Mouse (Mus musculus) liver, embryonic 14.5 days (tissue): ENCODE data around the gene Serpinb1b. TPM values are rescaled to one million over a fixed set of nuclear protein-coding genes. Genes with fewer than 3 reads are reported as not detected.

Experiments used
- ATAC-seq: fragments of 200-750 bp; cut with Nextera tagmentation; 2 replicates; pipeline ENCODE4 v1.8.0; 2017; ENCODE audit warnings: moderate number of reproducible peaks, mild to moderate bottlenecking, moderate library complexity; ENCODE audit not compliant: insufficient read depth
- DNase-seq, 3 experiments: peaks; one replicate each; pipeline ENCODE4 v3.0.0-alpha.2; 2012 to 2013; ENCODE audit warnings: low read depth in 3 of 3, low spot score in 3 of 3
- H3K27ac ChIP-seq: fragments of 300-500 bp; sonication (generic); 2 replicates; pipeline ENCODE4 v1.5.1; 2014; ENCODE audit warnings: moderate library complexity, mild to moderate bottlenecking, control low read depth, inconsistent platforms
- H3K27me3 ChIP-seq: fragments of 300-500 bp; sonication (generic); 2 replicates; pipeline ENCODE4 v1.6.1; 2014; ENCODE audit warnings: mild to moderate bottlenecking, low read length, moderate library complexity; ENCODE audit not compliant: control insufficient read depth, insufficient read depth
- H3K36me3 ChIP-seq: fragments of 300-500 bp; sonication (generic); replicated peaks from 2 replicates; pipeline ENCODE4 v1.6.1; 2014; ENCODE audit warnings: low read depth; ENCODE audit not compliant: control insufficient read depth, insufficient read depth
- H3K4me1 ChIP-seq, 2 experiments: fragments of 200-500 bp in 1 of 2; fragments of 300-500 bp in 1 of 2; sonication (generic) in 1 of 2; replicated peaks; 2 replicates each; pipeline ENCODE4 v1.6.1; 2012 to 2014; ENCODE audit warnings: antibody characterized with exemption in 1 of 2, inconsistent platforms in 1 of 2, low read length in 1 of 2; ENCODE audit not compliant: control insufficient read depth in 2 of 2, insufficient read depth in 2 of 2
- H3K4me2 ChIP-seq: fragments of 300-500 bp; sonication (generic); 2 replicates; pipeline ENCODE4 v1.6.1; 2014; ENCODE audit warnings: low read depth, mild to moderate bottlenecking, control low read depth, moderate library complexity
- H3K4me3 ChIP-seq, 2 experiments: fragments of 200-500 bp in 1 of 2; fragments of 300-500 bp in 1 of 2; sonication (generic) in 1 of 2; 2 replicates each; pipeline ENCODE4 v1.5.1; 2012 to 2014; ENCODE audit warnings: low read depth in 2 of 2, low read length in 2 of 2, mild to moderate bottlenecking in 2 of 2, control low read depth in 1 of 2, inconsistent platforms in 1 of 2, moderate library complexity in 1 of 2; ENCODE audit not compliant: insufficient read depth in 1 of 2
- H3K9ac ChIP-seq: fragments of 300-500 bp; sonication (generic); replicated peaks from 2 replicates; pipeline ENCODE4 v1.6.1; 2014; ENCODE audit warnings: mild to moderate bottlenecking, control low read depth, moderate library complexity
- H3K9me3 ChIP-seq: fragments of 300-500 bp; sonication (generic); 2 replicates; pipeline ENCODE4 v1.6.1; 2016; ENCODE audit warnings: low read length, mixed read lengths; ENCODE audit not compliant: control insufficient read depth
- CTCF ChIP-seq: IDR thresholded peaks from 2 replicates; pipeline ENCODE4 v1.5.1; 2016; ENCODE audit warnings: antibody characterized with exemption, low read depth, control low read depth
- EP300 ChIP-seq: IDR thresholded peaks from 2 replicates; pipeline ENCODE4 v1.6.1; 2016; ENCODE audit warnings: antibody characterized with exemption, low read depth
- WGBS: fragments of 180-500 bp; shearing (Covaris S2); extraction: QIAGEN DNeasy Blood & Tissue Kit; methylation state at CpG from one replicate; pipeline ENCODE4 v1.1.7; 2014; ENCODE audit not compliant: insufficient replicate concordance; 5-methylcytosine and 5-hydroxymethylcytosine counted together
- polyA plus RNA-seq, 2 experiments: library from polyadenylated mRNA; depleted of rRNA in 1 of 2; stranded (reverse) in 1 of 2; unstranded in 1 of 2; fragments of >200 nt; fragmentation: Nextera tagmentation in 1 of 2; extraction: Ambion mirVana in 1 of 2; gene quantifications; 2 replicates each; pipeline versions ENCODE4 v1.2.1 to v1.2.3; 2012 to 2014

The Serpinb1b gene
- polyA plus RNA-seq, 2 experiments = not detected

DNA sequence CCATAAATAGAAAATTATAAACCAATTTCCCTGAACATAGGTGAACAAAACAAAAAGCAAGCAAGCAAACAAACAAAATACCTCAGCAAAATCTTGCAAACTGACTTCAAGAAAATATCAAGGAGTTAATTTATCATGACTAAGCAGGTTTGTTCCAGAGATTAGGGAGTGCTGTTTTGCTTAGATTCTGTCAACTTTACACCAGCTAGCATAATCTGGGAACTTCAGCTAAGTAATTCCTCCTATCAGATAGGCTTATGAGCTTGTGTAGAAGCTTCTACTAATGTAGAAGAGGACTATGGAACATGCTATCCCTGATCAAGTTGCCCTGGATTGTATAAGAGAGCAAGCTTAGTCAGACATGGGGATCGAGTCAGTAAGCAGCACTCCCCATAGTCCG lies 31.1 kb upstream of the Serpinb1b start:
- peak; percentile 4 to 31 (median 13) for DNase-seq
- no peaks in the 10 kb centered on the region for H3K27me3 ChIP-seq
- H3K4me2 ChIP-seq = no peak overlapping the region
- no peak overlapping the region for H3K9ac ChIP-seq
- peak; percentile 53 for TF ChIP-seq EP300
- no peak for TF ChIP-seq CTCF
- peak; percentile 76 for ATAC-seq
- WGBS = 59% methylated on average over 2 of the region's 2 CpGs
- H3K4me3 ChIP-seq = no peak overlapping the region
- peaks cover 3 to 4% of the 10 kb centered on the region in 2 experiments for H3K4me1 ChIP-seq
- H3K36me3 ChIP-seq = no peaks in the 10 kb centered on the region
- H3K27ac ChIP-seq = no peak overlapping the region
- H3K9me3 ChIP-seq = no peaks in the 10 kb centered on the region

DNA sequence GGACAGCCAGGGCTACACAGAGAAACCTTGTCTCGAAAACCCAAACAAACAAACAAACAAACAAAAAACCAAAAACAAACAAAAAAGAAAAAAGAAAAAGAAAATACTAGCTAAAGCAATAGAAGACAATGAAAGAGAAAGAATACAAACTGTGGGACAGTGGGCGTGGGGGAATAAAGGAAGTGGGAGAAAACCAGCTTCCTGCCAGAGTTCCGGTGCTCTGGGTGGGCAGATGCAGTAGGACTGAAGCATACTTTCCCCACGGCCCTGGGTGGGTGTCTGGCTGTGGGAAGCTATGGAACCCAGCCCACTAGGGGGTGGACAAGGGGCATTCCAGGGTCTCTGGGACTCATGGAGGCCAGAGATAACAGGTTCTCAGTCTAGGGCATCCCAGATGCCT lies 30.2 kb upstream of the Serpinb1b start:
- H3K9ac ChIP-seq = no peak overlapping the region
- WGBS = 29% methylated on average over 4 of the region's 4 CpGs
- no peak for TF ChIP-seq CTCF
- TF ChIP-seq EP300 = no peak
- no peak overlapping the region for H3K4me3 ChIP-seq
- peaks cover 3 to 4% of the 10 kb centered on the region in 2 experiments for H3K4me1 ChIP-seq
- ATAC-seq = no peak
- H3K27me3 ChIP-seq = no peaks in the 10 kb centered on the region
- no peak overlapping the region for H3K4me2 ChIP-seq
- no peak overlapping the region for H3K27ac ChIP-seq
- H3K36me3 ChIP-seq = no peaks in the 10 kb centered on the region
- no peak for DNase-seq
- H3K9me3 ChIP-seq = no peaks in the 10 kb centered on the region

DNA sequence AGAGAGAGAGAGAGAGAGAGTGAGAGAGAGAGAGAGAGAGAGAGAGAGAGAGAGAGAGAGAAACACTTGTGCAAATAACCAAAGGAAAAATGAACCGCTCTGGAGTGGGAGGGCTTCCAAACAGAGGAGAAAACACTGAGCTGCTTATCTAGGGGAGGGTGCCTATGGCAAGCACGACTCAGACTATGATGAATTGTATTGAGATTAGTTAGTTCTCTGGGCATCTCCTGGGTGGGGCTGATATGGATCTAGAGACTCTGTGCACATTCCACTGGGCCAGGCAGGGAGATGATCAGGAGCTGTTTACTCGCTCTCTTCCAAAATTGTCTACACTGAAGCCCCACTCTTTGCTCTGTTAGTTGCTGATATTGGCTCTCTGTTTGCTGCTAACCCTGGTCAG lies 26.7 kb upstream of the Serpinb1b start:
- H3K4me2 ChIP-seq = no peak overlapping the region
- peaks cover 3 to 4% of the 10 kb centered on the region in 2 experiments for H3K4me1 ChIP-seq
- no peak overlapping the region for H3K27ac ChIP-seq
- H3K4me3 ChIP-seq = no peak overlapping the region
- ATAC-seq (no peak), DNase-seq (no peak)
- no peak for TF ChIP-seq EP300
- TF ChIP-seq CTCF = no peak
- no peaks in the 10 kb centered on the region for H3K9me3 ChIP-seq
- WGBS = 38% methylated on average over 3 of the region's 3 CpGs
- H3K36me3 ChIP-seq = no peaks in the 10 kb centered on the region
- H3K27me3 ChIP-seq = no peaks in the 10 kb centered on the region
- no peak overlapping the region for H3K9ac ChIP-seq

DNA sequence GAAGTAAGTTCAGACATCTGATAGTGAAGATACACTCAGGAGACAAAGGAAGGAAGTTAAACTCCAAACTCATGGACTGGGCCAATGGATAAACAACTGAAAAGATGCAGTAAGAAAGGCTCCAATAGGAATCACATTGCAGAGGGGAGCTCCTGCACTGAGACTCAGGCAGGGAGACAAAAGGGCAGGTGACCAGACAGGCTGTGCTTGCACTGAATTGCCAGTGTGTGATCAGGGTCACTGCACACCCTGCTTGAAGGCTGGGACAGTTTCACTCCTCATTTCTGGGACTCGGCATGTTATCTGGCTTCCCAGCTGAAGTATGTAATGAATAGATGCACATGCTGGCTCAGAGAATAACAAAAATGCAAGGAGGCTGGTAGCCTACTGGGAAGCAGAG lies 15.3 kb upstream of the Serpinb1b start:
- Histone ChIP-seq H3K4me1 (no peaks in the 10 kb centered on the region), H3K4me3 (no peak overlapping the region), H3K36me3 (no peaks in the 10 kb centered on the region), H3K9ac (no peak overlapping the region), H3K27ac (no peak overlapping the region), H3K9me3 (no peaks in the 10 kb centered on the region), H3K4me2 (no peak overlapping the region), H3K27me3 (no peaks in the 10 kb centered on the region)
- ATAC-seq = no peak
- TF ChIP-seq EP300 = no peak
- TF ChIP-seq CTCF = no peak
- WGBS = 45% methylated on average over 1 of the region's 1 CpGs
- no peak for DNase-seq

DNA sequence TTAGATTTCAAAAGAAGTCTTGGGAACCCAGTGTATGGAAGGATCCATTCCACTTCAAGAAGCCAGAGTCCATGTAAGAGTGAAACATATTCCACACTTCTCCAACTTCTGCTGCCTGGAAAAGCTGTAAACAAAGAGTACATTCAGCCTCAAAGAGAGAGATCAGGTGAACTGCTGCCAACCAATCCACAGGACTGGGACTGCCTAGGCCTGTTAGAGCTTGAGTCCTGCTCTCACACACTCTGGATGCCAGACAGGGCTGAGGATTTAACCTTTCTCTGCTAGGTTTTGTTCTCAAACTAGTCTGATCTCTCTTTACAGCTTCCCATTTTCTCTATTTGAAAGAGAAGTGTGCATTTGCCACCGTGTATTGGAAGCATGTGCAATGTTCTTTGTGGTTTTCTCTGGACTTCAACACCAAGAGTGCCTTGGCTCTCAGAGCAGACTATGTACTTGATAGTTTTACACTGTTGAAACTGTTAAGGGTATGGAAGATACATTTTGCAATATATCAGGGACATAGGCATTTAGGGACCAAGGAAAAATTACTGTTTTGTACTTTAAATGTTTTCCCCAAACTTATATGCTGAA lies 10.9 kb upstream of the Serpinb1b start:
- Histone ChIP-seq H3K4me1 (no peaks in the 10 kb centered on the region), H3K4me3 (no peak overlapping the region), H3K9me3 (no peaks in the 10 kb centered on the region), H3K9ac (no peak overlapping the region), H3K27ac (no peak overlapping the region), H3K4me2 (no peak overlapping the region), H3K36me3 (no peaks in the 10 kb centered on the region), H3K27me3 (no peaks in the 10 kb centered on the region)
- WGBS = 22% methylated on average over 1 of the region's 1 CpGs
- ATAC-seq = no peak
- DNase-seq = no peak
- TF ChIP-seq EP300 = no peak
- no peak for TF ChIP-seq CTCF
